Mouse (Mus musculus): Measurements from ENCODE around the gene Slc36a3. TPM values are rescaled to one million over a fixed set of nuclear protein-coding genes. Genes with fewer than 3 reads are reported as not detected.

Slc36a3 gene
- polyA plus RNA-seq (2012; ENCODE audit: insufficient read depth, insufficient read length, missing spikeins), result not detected in 2 replicates

- H3K4me3 ChIP-seq (ENCODE audit: insufficient read depth, low read depth, low read length), result no peak within 1 kb of the TSS
- no peak within 1 kb of the TSS for H3K27ac ChIP-seq (replicated peaks; ENCODE audit: low read depth, low read length)
- H3K4me1 ChIP-seq (ENCODE audit: control insufficient read depth, insufficient read depth, insufficient read length, low read length), result no peaks in the 10 kb centered on the region
These were observed at the start of gene Slc36a3 for GRCm38 (mm10) chr11:55151608-55152007. TSS of gene Slc36a3 (minus strand) at chr11:55151708.

GRCm38 (mm10) chr11:55197740-55198510, 46.4 kb upstream of the Slc36a3 start:
- peak overlapping the region; percentile 37 for H3K27ac ChIP-seq (replicated peaks; ENCODE audit: low read depth, low read length)
- peaks cover 8% of the 10 kb centered on the region for H3K4me1 ChIP-seq (ENCODE audit: control insufficient read depth, insufficient read depth, insufficient read length, low read length)
- no peak overlapping the region for H3K4me3 ChIP-seq (ENCODE audit: insufficient read depth, low read depth, low read length)

- Histone ChIP-seq H3K4me1 (ENCODE audit: control insufficient read depth, insufficient read depth, insufficient read length, low read length) (peaks cover 8% of the 10 kb centered on the region), H3K27ac (replicated peaks; ENCODE audit: low read depth, low read length) (peak overlapping the region; percentile 37; the same call in 1 of the 2 replicates), H3K4me3 (ENCODE audit: insufficient read depth, low read depth, low read length) (no peak overlapping the region)
These were observed 45.6 kb upstream of the Slc36a3 start for GRCm38 (mm10) chr11:55197086-55197485.

GRCm38 (mm10) chr11:55190216-55190615, 38.7 kb upstream of the Slc36a3 start:
- H3K27ac ChIP-seq (replicated peaks; ENCODE audit: low read depth, low read length), result no peak overlapping the region
- peaks cover 3% of the 10 kb centered on the region; the same call in 1 of the 2 replicates for H3K4me1 ChIP-seq (ENCODE audit: control insufficient read depth, insufficient read depth, insufficient read length, low read length)
- no peak overlapping the region for H3K4me3 ChIP-seq (ENCODE audit: insufficient read depth, low read depth, low read length)

GRCm38 (mm10) chr11:55187777-55188176, 36.3 kb upstream of the Slc36a3 start:
- H3K4me1 ChIP-seq (ENCODE audit: control insufficient read depth, insufficient read depth, insufficient read length, low read length), result peaks cover 3% of the 10 kb centered on the region; the same call in 1 of the 2 replicates
- no peak overlapping the region for H3K4me3 ChIP-seq (ENCODE audit: insufficient read depth, low read depth, low read length)
- H3K27ac ChIP-seq (replicated peaks; ENCODE audit: low read depth, low read length), result no peak overlapping the region

- peaks cover 3% of the 10 kb centered on the region; the same call in 1 of the 2 replicates for H3K4me1 ChIP-seq (ENCODE audit: control insufficient read depth, insufficient read depth, insufficient read length, low read length)
- no peak overlapping the region for H3K4me3 ChIP-seq (ENCODE audit: insufficient read depth, low read depth, low read length)
- H3K27ac ChIP-seq (replicated peaks; ENCODE audit: low read depth, low read length), result no peak overlapping the region
These were observed 35.8 kb upstream of the Slc36a3 start for GRCm38 (mm10) chr11:55187292-55187691.

- H3K4me1 ChIP-seq (ENCODE audit: control insufficient read depth, insufficient read depth, insufficient read length, low read length), result peaks cover 7% of the 10 kb centered on the region; the same call in 1 of the 2 replicates
These were observed 33.3 kb upstream of the Slc36a3 start, which contains the start of gene Slc36a2 for GRCm38 (mm10) chr11:55184733-55185291. TSS of gene Slc36a2 (minus strand) at chr11:55185077.

GRCm38 (mm10) chr11:55184246-55184645, 32.7 kb upstream of the Slc36a3 start:
- Histone ChIP-seq H3K4me1 (ENCODE audit: control insufficient read depth, insufficient read depth, insufficient read length, low read length) (peaks cover 7% of the 10 kb centered on the region; the same call in 1 of the 2 replicates), H3K4me3 (ENCODE audit: insufficient read depth, low read depth, low read length) (peak overlapping the region; percentile 85), H3K27ac (replicated peaks; ENCODE audit: low read depth, low read length) (peak overlapping the region; percentile 96)

More at GRCm38 (mm10) chr11:55184733-55185291, 33.3 kb upstream of the Slc36a3 start, which contains the start of gene Slc36a2:
- peak within 1 kb of the TSS; percentile 96 for H3K27ac ChIP-seq (replicated peaks; ENCODE audit: low read depth, low read length)
- peak within 1 kb of the TSS; percentile 85 for H3K4me3 ChIP-seq (ENCODE audit: insufficient read depth, low read depth, low read length)

GRCm38 (mm10) chr11:55183124-55183523, 31.6 kb upstream of the Slc36a3 start:
- Histone ChIP-seq H3K27ac (replicated peaks; ENCODE audit: low read depth, low read length) (peak overlapping the region; percentile 96), H3K4me3 (ENCODE audit: insufficient read depth, low read depth, low read length) (peak overlapping the region; percentile 85), H3K4me1 (ENCODE audit: control insufficient read depth, insufficient read depth, insufficient read length, low read length) (peaks cover 7% of the 10 kb centered on the region; the same call in 1 of the 2 replicates)

- Histone ChIP-seq H3K27ac (replicated peaks; ENCODE audit: low read depth, low read length) (peak overlapping the region; percentile 96; the same call in 1 of the 2 replicates), H3K4me1 (ENCODE audit: control insufficient read depth, insufficient read depth, insufficient read length, low read length) (peaks cover 4% of the 10 kb centered on the region; the same call in 1 of the 2 replicates), H3K4me3 (ENCODE audit: insufficient read depth, low read depth, low read length) (no peak overlapping the region)
These were observed 28.3 kb upstream of the Slc36a3 start for GRCm38 (mm10) chr11:55179856-55180255.

- H3K4me3 ChIP-seq (ENCODE audit: insufficient read depth, low read depth, low read length), result no peak overlapping the region
These were observed 27.3 kb upstream of the Slc36a3 start for GRCm38 (mm10) chr11:55178830-55179229.

GRCm38 (mm10) chr11:55170501-55170900, 19.0 kb upstream of the Slc36a3 start:
- Histone ChIP-seq H3K27ac (replicated peaks; ENCODE audit: low read depth, low read length) (peak overlapping the region; percentile 59; the same call in 1 of the 2 replicates), H3K4me1 (ENCODE audit: control insufficient read depth, insufficient read depth, insufficient read length, low read length) (peaks cover 3% of the 10 kb centered on the region), H3K4me3 (ENCODE audit: insufficient read depth, low read depth, low read length) (no peak overlapping the region)

More at GRCm38 (mm10) chr11:55178830-55179229, 27.3 kb upstream of the Slc36a3 start:
- Histone ChIP-seq H3K4me1 (ENCODE audit: control insufficient read depth, insufficient read depth, insufficient read length, low read length) (peaks cover 4% of the 10 kb centered on the region), H3K27ac (replicated peaks; ENCODE audit: low read depth, low read length) (peak overlapping the region; percentile 36)

GRCm38 (mm10) chr11:55168914-55169313, 17.4 kb upstream of the Slc36a3 start:
- Histone ChIP-seq H3K4me1 (ENCODE audit: control insufficient read depth, insufficient read depth, insufficient read length, low read length) (peaks cover 3% of the 10 kb centered on the region), H3K4me3 (ENCODE audit: insufficient read depth, low read depth, low read length) (no peak overlapping the region), H3K27ac (replicated peaks; ENCODE audit: low read depth, low read length) (peak overlapping the region; percentile 49)

- Histone ChIP-seq H3K4me1 (ENCODE audit: control insufficient read depth, insufficient read depth, insufficient read length, low read length) (peaks cover 3% of the 10 kb centered on the region; the same call in 1 of the 2 replicates), H3K4me3 (ENCODE audit: insufficient read depth, low read depth, low read length) (no peak overlapping the region), H3K27ac (replicated peaks; ENCODE audit: low read depth, low read length) (peak overlapping the region; percentile 75)
These were observed 17.0 kb upstream of the Slc36a3 start for GRCm38 (mm10) chr11:55168504-55168903.

GRCm38 (mm10) chr11:55165748-55166147, 14.2 kb upstream of the Slc36a3 start:
- Histone ChIP-seq H3K4me3 (ENCODE audit: insufficient read depth, low read depth, low read length) (no peak overlapping the region), H3K4me1 (ENCODE audit: control insufficient read depth, insufficient read depth, insufficient read length, low read length) (peaks cover 3% of the 10 kb centered on the region; the same call in 1 of the 2 replicates), H3K27ac (replicated peaks; ENCODE audit: low read depth, low read length) (0 out of 2 replicates have a peak overlapping the region, but pooled peaks have one; percentile 33)

All from brown adipose tissue, adult 24 weeks (tissue).